ENCODE assay signal across 12 mouse cellular contexts in the genomic region with DNA sequence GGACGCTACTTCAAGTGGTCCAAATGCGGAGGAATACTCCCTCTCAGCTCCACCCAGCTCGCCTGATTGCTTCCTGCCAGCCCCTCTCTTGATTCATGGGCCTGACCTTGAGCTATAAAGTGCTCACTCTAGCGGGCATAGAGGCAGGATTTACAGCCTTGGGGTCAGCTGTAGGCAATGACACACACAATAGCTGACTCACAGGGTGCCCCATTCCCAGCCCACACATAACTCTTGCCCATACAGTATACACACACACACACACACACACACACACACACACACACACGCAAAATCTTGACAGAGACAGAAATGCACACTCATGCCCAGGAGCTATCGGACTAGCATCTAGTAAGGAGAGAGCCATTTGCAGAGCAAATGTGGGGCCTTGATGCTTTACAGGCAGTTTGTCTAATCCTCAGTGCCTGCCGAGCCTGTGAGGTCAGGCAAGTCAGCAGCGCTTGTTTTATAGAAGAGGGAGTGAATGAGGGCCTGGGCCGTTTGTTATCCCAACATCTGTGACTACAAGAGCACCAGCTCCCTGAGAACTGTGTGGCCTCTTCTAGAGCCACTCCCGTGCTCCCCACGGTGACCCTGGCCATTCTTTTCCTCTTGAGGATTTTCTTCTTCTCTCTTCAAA.
DNase-seq lines count a peak whose midpoint lies in the region; ATAC-seq and TF ChIP-seq lines count a peak whose summit lies in the region.
"Had no signal": no experiment of that assay in that cellular context is flagged by ENCODE, and none has a peak within 500 bp of the region (broad histone marks: within the 10 kb centered on the region; RNA-seq: fewer than 3 reads in every experiment).

No protein-coding gene starts in this region.

- no peaks in the 10 kb centered on the region for H3K36me3 ChIP-seq in hindbrain, embryonic 11.5 days (ENCODE audit: control insufficient read depth, insufficient read depth, low read length)
- H3K36me3 ChIP-seq in hindbrain, embryonic 12.5 days: no peaks in the 10 kb centered on the region
- H3K36me3 ChIP-seq in limb, embryonic 12.5 days: no peaks in the 10 kb centered on the region; the same call in 1 of the 2 replicates

- DNase-seq in hindbrain, embryonic 11.5 days (ENCODE audit: low spot score): peak; percentile 22
- peak; percentile 74 for DNase-seq in 416B (ENCODE audit: low read depth)
- peak; percentile 81 for DNase-seq in adrenal gland, postnatal 14 days
- DNase-seq in cerebellum, adult 2 months: no peak
- DNase-seq: cerebellum, adult 18-20 months; heart, adult 18-20 months; kidney, postnatal 10 days; liver had no signal

- H3K9ac ChIP-seq in hindbrain, embryonic 11.5 days (ENCODE audit: low read depth, low read length): no peak overlapping the region
- no peak overlapping the region for H3K9ac ChIP-seq in hindbrain, embryonic 12.5 days
- no peak overlapping the region for H3K9ac ChIP-seq in limb, embryonic 12.5 days (replicated peaks)

- no peak overlapping the region for H3K27ac ChIP-seq in hindbrain, embryonic 11.5 days (ENCODE audit: low read depth, low read length)
- no peak overlapping the region for H3K27ac ChIP-seq in hindbrain, embryonic 12.5 days
- peak overlapping the region; percentile 71 for H3K27ac ChIP-seq in limb, embryonic 12.5 days
- H3K27ac ChIP-seq in cerebellum, adult 2 months (ENCODE audit: insufficient read depth, low read length): no peak overlapping the region

- 0 out of 2 replicates have a peak, but pooled peaks have one; percentile 14 for ATAC-seq in hindbrain, embryonic 11.5 days (ENCODE audit: low FRiP score)
- ATAC-seq in hindbrain, embryonic 12.5 days (ENCODE audit: low FRiP score): no peak
- ATAC-seq in limb, embryonic 12.5 days (ENCODE audit: insufficient number of reproducible peaks, insufficient read depth, low FRiP score, low TSS enrichment, low read depth): 0 out of 2 replicates have a peak, but pooled peaks have one; percentile 48
- ATAC-seq in monocyte, adult 5-6 weeks (replicated peaks; ENCODE audit: insufficient number of reproducible peaks, low FRiP score, low TSS enrichment, poor library complexity, severe bottlenecking): no peak
- no peak for ATAC-seq in cerebellum, adult (ENCODE audit: insufficient number of reproducible peaks, low FRiP score, low TSS enrichment)

- TF ChIP-seq POLR2A in cerebellum, adult 2 months (IDR thresholded peaks at IDR 0.05; ENCODE audit: borderline replicate concordance, insufficient read depth, low read length): no peak

- TF ChIP-seq CTCF in cerebellum, adult 2 months (IDR thresholded peaks at IDR 0.05; ENCODE audit: borderline replicate concordance, insufficient read depth, low read depth, low read length): no peak

- no peak overlapping the region for H3K4me2 ChIP-seq in hindbrain, embryonic 11.5 days (replicated peaks; ENCODE audit: low read depth, low read length)
- H3K4me2 ChIP-seq in hindbrain, embryonic 12.5 days (replicated peaks): no peak overlapping the region
- peak overlapping the region; percentile 5; the same call in 1 of the 2 replicates for H3K4me2 ChIP-seq in limb, embryonic 12.5 days

- no peaks in the 10 kb centered on the region for H3K9me3 ChIP-seq in hindbrain, embryonic 11.5 days (ENCODE audit: control insufficient read depth, low read length)
- H3K9me3 ChIP-seq in hindbrain, embryonic 12.5 days (replicated peaks): no peaks in the 10 kb centered on the region
- H3K9me3 ChIP-seq in limb, embryonic 12.5 days: no peaks in the 10 kb centered on the region

- no peaks in the 10 kb centered on the region; the same call in none of the 2 replicates for H3K4me1 ChIP-seq in hindbrain, embryonic 11.5 days (replicated peaks; ENCODE audit: control insufficient read depth, insufficient read depth, low read length)
- peaks cover 18% of the 10 kb centered on the region for H3K4me1 ChIP-seq in hindbrain, embryonic 12.5 days
- H3K4me1 ChIP-seq in limb, embryonic 12.5 days (replicated peaks): peaks cover 35% of the 10 kb centered on the region
- no peaks in the 10 kb centered on the region for H3K4me1 ChIP-seq in cerebellum, adult 2 months (ENCODE audit: control insufficient read depth, insufficient read depth, low read length)

- WGBS in hindbrain, embryonic 11.5 days: 33% methylated on average over 11 of the region's 11 CpGs
- WGBS in hindbrain, embryonic 12.5 days: 38% methylated on average over 11 of the region's 11 CpGs
- 10% methylated on average over 11 of the region's 11 CpGs for WGBS in limb, embryonic 12.5 days
- 71% methylated on average over 11 of the region's 11 CpGs for WGBS in cerebellum, adult 2 months

- H3K27me3 ChIP-seq in hindbrain, embryonic 11.5 days (ENCODE audit: control insufficient read depth, insufficient read depth, low read length): peaks cover 13% of the 10 kb centered on the region; the same call in 1 of the 2 replicates
- peaks cover 57% of the 10 kb centered on the region for H3K27me3 ChIP-seq in hindbrain, embryonic 12.5 days
- peaks cover 40% of the 10 kb centered on the region for H3K27me3 ChIP-seq in limb, embryonic 12.5 days
- H3K27me3 ChIP-seq in cerebellum, adult 2 months (ENCODE audit: control insufficient read depth, insufficient read depth, low read length): no peaks in the 10 kb centered on the region

- no peak overlapping the region for H3K4me3 ChIP-seq in hindbrain, embryonic 11.5 days (ENCODE audit: low read depth, low read length)
- H3K4me3 ChIP-seq in hindbrain, embryonic 12.5 days: no peak overlapping the region
- H3K4me3 ChIP-seq in limb, embryonic 12.5 days (replicated peaks): no peak overlapping the region
- H3K4me3 ChIP-seq in cerebellum, adult 2 months (replicated peaks; ENCODE audit: insufficient read depth, low read depth, low read length): no peak overlapping the region

Comparison
In these comparisons a context has a peak if more than half of its experiments do, and no peak if none do; other contexts are left out.
1. ATAC-seq: peak in hindbrain, embryonic 11.5 days (single experiment) and limb, embryonic 12.5 days (single experiment); none in hindbrain, embryonic 12.5 days (single experiment), monocyte, adult 5-6 weeks (single experiment) and cerebellum, adult (single experiment).
2. DNase-seq: peak in hindbrain, embryonic 11.5 days (single experiment), 416B (single experiment) and adrenal gland, postnatal 14 days (single experiment); none in cerebellum, adult 2 months (0 of 2).